Mouse (Mus musculus): ENCODE measurements around the gene Fmo4.

- TF ChIP-seq EP300 (IDR thresholded peaks at IDR 0.05) (no peak), CTCF (IDR thresholded peaks at IDR 0.05) (no peak)
Observed at GRCm38 (mm10) chr1:162796441-162796840, 17.3 kb downstream of the Fmo4 start.
